Mouse (Mus musculus) liver, postnatal 0 days (tissue): ENCODE measurements around the gene Gli2.

Source experiments
- CTCF ChIP-seq: sonication (generic); IDR thresholded peaks from 2 replicates; pipeline ENCODE4 v1.5.1; 2016; ENCODE audit warnings: antibody characterized with exemption, low read depth
- EP300 ChIP-seq: IDR thresholded peaks from 2 replicates; pipeline ENCODE4 v1.6.1; 2016; ENCODE audit warnings: antibody characterized with exemption, low read depth, mild to moderate bottlenecking

DNA sequence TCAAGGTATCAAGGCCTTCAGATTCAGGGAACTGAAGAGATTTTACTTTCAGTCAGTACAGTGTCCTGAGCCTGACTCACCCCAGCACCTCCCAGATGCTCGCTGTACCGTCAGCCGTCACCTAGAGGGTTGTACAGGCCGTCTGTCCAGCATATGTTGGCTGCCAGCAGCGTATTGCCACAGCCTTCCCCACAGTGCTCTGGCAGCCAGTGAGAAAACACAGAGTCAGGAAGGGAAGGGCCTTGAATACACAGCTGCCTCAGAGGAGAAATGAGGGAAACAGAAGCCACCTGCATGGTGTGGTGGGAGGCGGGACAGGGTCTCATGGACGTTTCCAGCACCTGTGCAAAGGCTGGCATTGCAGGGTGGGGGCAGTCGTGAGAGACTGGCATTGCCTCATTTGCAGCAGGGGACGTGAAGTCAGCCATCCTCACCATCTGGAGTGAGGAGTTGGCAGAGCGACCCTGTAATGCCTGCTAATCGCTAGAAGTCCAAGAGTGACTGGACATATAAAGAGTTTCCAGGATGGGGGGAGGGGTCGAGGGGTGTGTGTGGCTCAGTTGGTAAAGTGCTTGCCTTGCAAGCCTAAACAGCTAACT, 136.8 kb downstream of the Gli2 start:
- no peak for TF ChIP-seq CTCF
- TF ChIP-seq EP300: no peak
